Mouse (Mus musculus) spleen, postnatal 4 days (tissue): ENCODE results near the gene Nbea.

ENCODE experiments used
- DNase-seq, 2 experiments: peaks; one replicate each; pipeline ENCODE4 v3.0.0; 2022; ENCODE audit warnings: low spot score in 2 of 2

The Nbea gene

GRCm38 (mm10) chr3:55751363-55751762, 432.1 kb downstream of the Nbea start:
- DNase-seq, result no peak

GRCm38 (mm10) chr3:55750445-55751065, 432.9 kb downstream of the Nbea start:
- no peak for DNase-seq

GRCm38 (mm10) chr3:55743885-55744284, 439.6 kb downstream of the Nbea start:
- no peak for DNase-seq

DNA sequence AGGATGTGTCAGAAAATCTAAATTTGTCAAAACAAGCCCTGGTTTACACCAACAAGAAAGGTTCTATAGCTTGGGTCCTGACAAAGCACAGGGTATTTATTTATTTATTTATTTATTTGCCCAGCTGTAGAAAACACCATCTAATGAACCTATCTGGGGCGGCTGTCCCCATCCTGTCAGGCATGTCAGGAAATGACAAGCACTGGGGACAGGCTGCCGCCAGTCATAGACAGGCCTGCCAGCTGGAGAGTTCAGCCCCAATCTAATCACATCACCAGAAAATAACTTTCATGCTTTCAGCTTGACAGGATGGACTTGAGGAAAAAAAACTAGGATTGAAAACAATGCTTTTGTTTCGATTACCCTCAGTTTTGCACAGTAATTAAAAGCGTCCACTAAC, 440.8 kb downstream of the Nbea start:
- DNase-seq, result no peak

DNA sequence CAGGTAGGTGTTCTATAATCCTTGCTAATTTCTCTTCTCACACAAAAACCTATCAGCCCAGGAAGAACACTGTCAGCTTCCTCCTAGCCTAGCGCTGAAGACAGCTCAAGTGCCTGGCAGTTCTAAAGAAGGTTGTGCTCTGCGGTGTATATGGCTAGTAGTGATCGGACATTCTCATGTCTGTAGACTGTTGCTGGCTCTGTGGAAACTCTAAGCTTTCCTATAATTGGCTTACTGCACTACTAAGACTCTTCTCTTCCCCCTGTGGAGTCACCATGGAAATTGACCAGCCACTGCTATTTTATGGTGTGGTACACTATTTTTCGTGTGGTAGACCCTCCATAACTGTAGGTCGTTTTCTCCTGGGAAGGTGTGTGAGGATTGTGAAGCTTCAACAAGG, 441.3 kb downstream of the Nbea start:
- no peak for DNase-seq

- DNase-seq, result no peak
These were observed 442.1 kb downstream of the Nbea start for GRCm38 (mm10) chr3:55741428-55741827.

DNA sequence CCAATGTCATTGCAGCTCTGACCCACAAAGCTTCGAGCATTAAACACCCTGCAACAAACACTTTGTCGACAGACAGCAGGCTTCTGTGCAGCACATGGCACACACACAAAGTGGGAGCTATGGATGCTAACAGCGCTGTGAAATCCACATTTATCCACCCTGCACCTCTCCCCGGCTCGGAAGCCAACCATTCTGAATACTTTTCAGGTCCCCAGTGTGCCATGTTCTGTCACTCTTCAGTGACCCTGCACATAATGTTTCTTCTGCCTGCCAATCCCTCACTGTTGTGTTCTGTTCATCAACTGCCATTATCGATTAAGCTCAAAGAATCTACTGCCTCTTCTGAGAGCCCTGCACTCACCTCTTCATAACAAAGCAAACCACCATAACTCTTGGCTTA, 449.8 kb downstream of the Nbea start:
- DNase-seq, result no peak

- no peak for DNase-seq
These were observed 453.0 kb downstream of the Nbea start for GRCm38 (mm10) chr3:55730549-55730948.

DNA sequence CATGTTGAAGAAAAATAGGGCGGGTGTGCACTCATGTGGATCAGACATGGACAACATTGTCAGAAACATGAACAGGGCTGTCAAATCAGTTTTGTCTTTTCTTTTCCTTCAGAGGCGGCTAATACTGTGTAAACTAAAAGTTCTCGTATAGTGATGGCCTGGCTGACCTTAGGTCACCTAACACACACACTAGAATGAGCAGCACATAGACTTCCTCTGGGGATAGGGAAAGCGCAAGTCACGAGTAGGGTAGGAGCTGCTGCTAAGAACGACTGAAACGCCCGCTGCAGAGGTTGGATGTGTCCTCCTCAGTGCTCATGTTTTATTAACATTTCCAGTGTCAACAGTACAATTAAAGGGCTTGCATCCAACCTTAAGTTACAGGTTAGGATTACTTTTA, 453.4 kb downstream of the Nbea start:
- no peak for DNase-seq

- DNase-seq, result no peak
These were observed 469.2 kb downstream of the Nbea start for GRCm38 (mm10) chr3:55714260-55714659.

DNA sequence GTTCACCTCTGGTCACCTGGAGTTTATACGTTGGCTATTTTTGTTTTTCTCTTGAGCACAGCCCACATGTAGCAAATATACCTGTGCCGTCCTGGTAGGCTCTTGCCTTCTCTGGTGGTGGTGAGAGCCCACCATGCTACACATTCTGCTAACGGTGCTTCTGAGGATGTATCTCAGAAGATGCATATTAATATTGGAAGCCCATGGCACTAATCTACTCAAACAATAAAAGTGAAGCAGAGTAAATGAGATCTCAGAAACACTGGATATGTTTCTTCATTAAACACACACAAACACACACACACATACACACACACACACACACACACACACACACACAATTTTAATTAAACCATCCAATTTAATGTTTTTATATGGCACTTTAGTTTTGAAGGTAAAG, 469.6 kb downstream of the Nbea start:
- no peak for DNase-seq

DNA sequence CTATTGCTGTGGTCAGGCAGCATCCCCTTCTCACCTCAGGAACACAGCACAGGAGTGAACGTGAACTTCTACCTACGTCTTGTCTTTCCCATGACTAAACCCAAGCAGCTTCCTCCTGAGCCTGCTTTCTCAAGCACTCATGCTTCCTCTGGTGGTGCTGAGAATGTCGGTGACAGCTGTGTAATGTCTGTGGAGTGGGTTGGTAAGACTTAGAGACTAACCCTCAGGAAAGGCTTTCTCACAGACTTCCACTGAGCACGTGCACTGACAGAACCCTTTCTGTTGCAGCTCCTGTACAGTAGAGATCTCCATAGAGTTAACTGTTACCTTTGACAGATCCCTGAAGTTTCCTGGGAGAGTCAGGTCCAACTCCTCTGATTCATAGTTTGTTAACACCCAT, 473.2 kb downstream of the Nbea start:
- DNase-seq, result no peak

DNA sequence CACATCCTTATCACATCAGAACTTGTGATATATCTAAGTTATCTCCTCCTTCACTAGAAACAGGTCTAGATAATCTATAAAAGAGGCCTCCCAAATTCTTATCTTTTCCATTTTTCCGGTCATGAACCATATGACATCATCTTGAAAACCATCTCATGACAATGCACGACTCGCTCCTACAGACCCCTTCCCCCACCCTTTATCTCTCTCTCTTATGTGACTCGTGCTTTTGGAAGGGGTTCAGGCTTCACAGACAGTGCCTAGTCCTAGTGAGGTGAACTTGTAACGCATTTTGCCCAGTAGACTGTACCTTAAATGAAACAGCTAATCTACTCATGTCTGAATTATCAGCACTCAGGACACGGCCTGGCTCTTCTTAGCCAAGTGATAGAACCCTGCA, 481.9 kb downstream of the Nbea start:
- no peak for DNase-seq

DNA sequence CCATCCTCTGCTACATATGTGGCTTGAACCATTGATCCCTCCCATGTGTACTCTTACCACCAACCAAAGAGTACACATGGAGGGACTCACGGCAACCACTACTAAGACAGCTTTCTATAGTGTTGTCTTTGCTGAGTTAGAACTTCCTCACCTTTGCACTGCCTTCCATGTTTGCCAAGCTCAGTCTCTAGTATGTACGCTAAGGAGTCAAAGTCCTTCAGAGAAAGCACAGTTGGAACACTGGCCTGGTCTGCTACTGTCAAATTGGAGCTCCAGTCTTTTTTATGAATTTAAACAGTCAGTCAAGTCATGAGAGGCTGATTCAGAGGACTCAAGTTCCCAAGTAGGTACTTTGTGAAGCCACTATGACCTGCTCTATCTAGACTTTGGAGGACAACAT, 486.3 kb downstream of the Nbea start:
- DNase-seq, result no peak

DNA sequence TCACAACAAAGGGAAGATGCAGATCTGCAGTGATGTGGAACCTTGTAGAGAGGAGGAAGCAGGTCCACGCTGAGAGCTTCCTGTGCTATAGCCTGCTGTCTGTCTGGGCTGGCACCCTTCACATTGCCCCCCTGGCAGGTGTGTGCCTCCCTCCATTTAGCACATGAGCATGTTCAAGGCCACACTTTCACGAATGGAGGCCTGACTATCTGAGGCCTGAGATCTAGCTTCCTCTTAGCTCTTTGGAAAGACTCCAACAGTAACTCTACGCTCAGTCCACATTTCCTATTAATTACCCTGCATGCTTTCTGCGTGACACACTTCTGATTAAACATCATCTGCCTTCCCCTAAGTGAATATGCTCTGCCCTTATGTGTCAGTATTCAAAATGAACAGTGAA, 490.4 kb downstream of the Nbea start:
- DNase-seq, result no peak

DNA sequence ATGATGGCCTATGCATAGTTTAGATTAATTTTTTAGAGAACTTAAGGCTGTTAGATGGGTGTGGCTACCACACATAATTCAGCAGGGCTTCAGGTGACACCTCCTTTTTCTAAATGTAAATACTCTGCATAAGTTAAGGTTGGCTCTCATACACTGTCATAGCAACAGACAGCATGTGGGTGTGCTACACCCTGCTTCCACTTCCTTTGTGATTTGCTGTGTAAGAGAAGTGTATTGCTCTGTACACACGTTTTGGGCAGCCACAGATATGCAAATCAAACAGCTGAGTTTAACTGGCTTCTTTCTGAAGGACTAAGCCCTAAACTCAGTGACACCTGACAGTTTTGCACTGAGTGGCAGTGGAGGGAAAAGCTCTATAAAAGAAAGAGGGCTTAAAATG, 495.4 kb downstream of the Nbea start:
- DNase-seq, result no peak

DNA sequence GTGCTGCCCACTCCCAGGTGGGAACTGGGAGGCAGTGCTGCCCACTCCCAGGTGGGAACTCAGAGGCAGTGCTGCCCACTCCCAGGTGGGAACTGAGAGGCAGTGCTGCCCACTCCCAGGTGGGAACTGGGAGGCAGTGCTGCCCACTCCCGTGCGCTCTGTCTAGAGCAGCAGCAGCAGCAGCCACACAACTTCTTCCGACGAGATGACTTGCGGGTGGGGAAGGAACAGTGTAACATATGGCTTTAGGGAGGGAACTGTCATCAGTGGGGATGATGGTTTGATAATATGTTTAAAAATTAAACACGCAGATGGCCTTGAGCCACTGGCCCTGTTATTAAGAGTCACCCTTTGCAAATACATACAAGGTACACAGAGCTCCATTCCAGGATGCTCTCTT, 496.5 kb downstream of the Nbea start:
- DNase-seq, result no peak

GRCm38 (mm10) chr3:55685627-55686026, 497.9 kb downstream of the Nbea start:
- DNase-seq, result no peak

DNA sequence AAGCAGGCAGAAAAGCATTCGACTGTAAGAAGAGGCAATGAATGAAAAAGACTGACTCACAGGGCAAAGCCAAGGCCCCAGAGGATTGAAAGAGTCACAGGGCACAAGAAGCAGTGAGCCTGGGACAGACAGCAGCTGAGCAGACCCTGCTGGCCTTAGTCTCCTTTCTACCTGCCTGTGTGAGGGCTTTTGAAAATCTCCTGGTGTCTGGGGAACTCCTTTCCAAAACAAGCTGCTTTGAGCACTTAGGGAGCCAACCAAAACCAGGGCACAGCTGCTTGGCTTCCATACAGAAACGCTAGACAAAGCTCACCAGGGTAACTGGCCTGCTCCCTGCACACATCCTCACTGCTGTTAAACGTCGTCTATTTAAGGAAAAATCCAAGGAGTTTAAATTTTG, 498.6 kb downstream of the Nbea start:
- no peak for DNase-seq

GRCm38 (mm10) chr3:55677691-55678090, 505.8 kb downstream of the Nbea start:
- DNase-seq, result no peak

GRCm38 (mm10) chr3:55674185-55674584, 509.3 kb downstream of the Nbea start:
- DNase-seq, result no peak

GRCm38 (mm10) chr3:55667048-55667447, 516.5 kb downstream of the Nbea start:
- no peak for DNase-seq

GRCm38 (mm10) chr3:55665928-55666327, 517.6 kb downstream of the Nbea start:
- DNase-seq, result no peak

GRCm38 (mm10) chr3:55664713-55665112, 518.8 kb downstream of the Nbea start:
- no peak for DNase-seq
